Mouse (Mus musculus) CD4-positive naive resting alpha-beta T cell, adult 57 days (primary cell): ENCODE data around the gene 1700020D05Rik. TPM values are rescaled to one million over a fixed set of nuclear protein-coding genes. Genes with fewer than 3 reads are reported as not detected.

ENCODE experiments used
- total RNA-seq: library from RNA; stranded (reverse); gene quantifications from one replicate; pipeline ENCODE4 v1.2.4, GENCODE M21; 2023

Gene 1700020D05Rik
- total RNA-seq, result 1.4 TPM

DNA sequence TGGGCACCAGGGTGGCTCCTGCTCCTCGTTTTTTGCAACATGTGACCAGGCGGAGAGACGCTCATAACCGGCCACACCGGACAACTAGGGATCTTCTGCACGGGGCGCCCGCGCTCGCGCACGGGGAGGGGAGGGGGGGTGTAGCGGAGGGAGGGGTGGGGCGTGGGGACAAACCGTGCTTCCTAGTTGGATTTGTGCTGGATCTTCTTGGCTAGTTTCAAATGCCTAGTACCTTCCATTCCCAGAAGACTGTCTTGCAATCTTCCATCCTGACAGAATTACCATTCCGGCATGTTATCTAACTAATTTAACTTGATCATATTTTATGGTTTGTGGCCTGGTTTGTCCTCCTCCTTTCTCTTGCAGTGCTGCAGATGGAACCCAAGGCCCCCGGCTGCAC, at the start of gene 1700020D05Rik:
Gene 1700020D05Rik (minus strand): TSS at position 101 of the 400 bp plus-strand sequence.

DNA sequence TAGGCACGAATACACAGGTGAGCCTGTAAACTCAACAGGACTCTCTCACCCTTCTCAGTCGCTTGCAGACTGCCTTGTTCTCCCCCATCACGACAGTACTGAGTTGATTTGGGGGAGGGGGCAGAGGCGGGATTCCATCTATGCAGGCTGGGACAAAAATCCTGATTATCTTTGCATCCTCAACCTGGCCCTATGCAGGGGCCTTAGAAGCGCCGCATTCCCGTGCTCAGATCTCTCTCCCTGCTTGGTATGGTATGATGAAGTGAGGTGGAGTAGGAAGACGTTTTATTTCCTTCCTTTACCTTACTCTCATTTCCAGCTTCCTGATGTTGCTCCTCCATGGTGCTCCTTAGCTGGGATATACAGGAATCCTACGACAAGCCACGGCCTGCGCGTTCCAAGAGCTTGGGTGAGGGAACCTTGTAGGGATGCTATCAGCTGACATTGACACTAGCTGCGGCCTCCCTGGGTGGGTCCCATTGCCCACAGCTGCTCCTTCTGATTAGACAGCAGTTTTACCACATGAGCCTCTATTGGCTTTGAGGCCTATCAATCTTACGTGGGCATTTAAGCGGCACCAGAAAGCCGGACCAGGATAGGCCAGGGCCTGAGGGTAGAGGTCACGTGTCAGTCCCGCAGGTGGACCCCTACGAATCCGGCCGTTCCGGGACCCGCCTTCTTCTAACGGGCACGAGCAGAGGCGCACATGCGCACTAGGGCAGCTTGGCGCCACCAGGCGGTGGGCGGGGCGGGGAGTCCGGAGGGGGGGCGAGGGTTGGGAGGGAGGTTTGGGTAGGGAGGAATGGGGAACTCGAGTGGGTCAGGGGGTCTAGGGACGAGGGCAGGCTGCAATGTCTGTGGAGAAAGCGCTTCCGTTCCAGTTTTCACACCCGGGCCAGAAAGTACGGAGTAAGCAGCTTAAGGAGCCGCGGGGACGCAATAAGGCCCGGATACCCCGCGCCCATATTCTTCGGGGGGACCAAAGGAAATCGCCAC, 6.7 kb upstream of the 1700020D05Rik start, which contains the start of gene Snx32:
Gene Snx32 (minus strand): TSS at position 508 of the 996 bp plus-strand sequence.

GRCm38 (mm10) chr19:5490313-5490897, 13.2 kb downstream of the 1700020D05Rik start, which contains the start of gene Cfl1:
Cfl1 (plus strand) TSS chr19:5490455.

DNA sequence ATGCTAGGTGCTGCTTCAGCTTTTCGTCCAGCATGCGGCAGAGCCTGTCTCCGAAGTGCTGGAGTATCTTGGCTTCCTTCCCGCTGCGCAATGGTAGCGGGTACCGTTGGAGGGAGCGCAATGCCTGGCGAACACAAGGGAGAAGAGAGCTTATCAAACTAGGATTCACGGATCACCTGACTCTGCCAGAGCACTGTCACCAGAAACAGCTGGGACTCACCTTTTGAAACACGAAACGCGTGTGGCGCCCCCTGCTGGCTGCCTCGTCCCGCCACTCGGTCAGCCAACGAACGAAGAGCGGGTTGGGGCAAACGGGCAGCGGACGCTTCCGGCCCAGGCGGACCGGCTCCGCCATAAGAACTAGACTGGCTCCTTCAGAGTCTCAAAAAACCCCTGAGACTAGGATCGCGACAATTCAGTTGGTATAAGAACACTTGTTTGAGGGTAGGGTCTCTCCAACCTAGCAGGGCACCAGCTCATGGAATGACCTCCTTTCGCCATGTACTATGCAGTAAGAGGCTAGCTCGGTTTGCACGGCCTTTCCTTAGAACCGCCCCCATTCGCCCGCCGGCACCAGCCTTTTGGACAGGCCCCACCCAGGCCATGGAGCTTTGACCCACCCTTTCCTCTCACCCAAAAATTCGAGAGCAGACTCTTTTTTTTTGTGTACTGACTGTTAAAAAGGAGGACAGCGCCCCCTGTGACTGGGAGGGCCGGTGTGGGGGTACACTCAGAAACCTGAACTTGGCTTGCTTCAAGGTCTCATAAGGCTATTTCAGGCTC, 15.6 kb downstream of the 1700020D05Rik start, which contains the start of gene Mus81:
Gene Mus81 (minus strand): TSS at position 635 of the 783 bp plus-strand sequence.

DNA sequence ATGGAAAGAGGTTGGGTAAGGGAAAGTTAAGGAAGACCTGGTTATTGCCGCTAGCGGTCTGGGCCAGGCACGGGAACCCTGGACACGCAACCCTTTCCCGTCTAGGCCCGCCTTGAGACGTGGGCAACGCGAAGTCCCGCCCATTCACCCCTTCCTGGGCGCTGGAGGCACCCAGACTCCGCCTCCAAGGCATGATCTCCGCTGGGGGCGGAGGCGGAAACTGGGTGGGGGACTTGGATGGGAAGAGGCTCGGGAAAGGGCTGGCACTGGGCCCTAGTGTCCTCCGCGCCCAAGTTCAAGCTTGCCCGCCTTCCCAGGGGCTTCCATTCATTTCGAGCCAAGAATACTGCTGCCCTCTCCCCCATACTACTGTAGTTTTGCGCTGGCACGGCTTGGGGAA, 29.9 kb downstream of the 1700020D05Rik start, which contains the start of gene Efemp2:
Gene Efemp2 (plus strand): TSS at position 235 of the 400 bp plus-strand sequence.

GRCm38 (mm10) chr19:5468374-5468773, 35.2 kb downstream of the 1700020D05Rik start, which contains the start of gene Ctsw:
Ctsw (minus strand) TSS chr19:5468507.

DNA sequence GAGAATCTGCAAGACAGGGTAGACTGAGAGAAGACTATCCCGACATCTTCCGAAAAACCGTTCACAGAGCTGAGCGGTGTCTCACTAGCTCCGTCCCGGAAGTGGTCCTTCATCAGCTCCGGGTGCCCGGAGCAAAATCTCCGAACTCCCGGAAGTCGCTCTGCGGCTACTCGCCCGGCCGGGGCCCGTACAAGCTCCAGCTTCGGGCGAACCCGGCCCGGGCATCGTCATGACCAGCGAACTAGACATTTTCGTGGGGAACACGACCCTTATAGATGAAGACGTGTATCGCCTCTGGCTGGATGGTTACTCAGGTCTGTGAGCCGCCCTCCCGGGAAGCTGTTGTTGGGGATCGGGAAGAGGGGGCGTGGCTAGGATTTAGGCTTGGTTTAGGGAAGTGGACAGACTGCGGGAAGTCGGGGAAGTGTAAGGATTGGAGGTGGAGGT, 43.1 kb downstream of the 1700020D05Rik start, which contains the start of gene Fibp:
Gene Fibp (plus strand): TSS at position 151 of the 447 bp plus-strand sequence.

GRCm38 (mm10) chr19:5457746-5458442, 45.7 kb downstream of the 1700020D05Rik start, which contains the start of gene Ccdc85b:
Ccdc85b (minus strand) TSS chr19:5457894.

Other genes with a start within 250 kb of the 1700020D05Rik start
- 132 TPM for gene Pacs1, start 230.7 kb downstream of the 1700020D05Rik start, total RNA-seq
- 247 TPM for gene Sf3b2, start 208.3 kb downstream of the 1700020D05Rik start, total RNA-seq
- not detected for gene Gal3st3, start 205.5 kb downstream of the 1700020D05Rik start, total RNA-seq
- gene Catsper1, start 168.0 kb downstream of the 1700020D05Rik start, total RNA-seq, result not detected
- gene Cst6, start 154.2 kb downstream of the 1700020D05Rik start, total RNA-seq, result not detected
- 41.9 TPM for gene Eif1ad, start 137.0 kb downstream of the 1700020D05Rik start, total RNA-seq
- 106 TPM for gene Banf1, start 136.6 kb downstream of the 1700020D05Rik start, total RNA-seq
- gene Sart1, start 115.1 kb downstream of the 1700020D05Rik start, total RNA-seq, result 200 TPM
- 1.4 TPM for gene Tsga10ip, start 101.3 kb downstream of the 1700020D05Rik start, total RNA-seq
- 174 TPM for gene Drap1, start 78.8 kb downstream of the 1700020D05Rik start, total RNA-seq
- gene AI837181, start 78.6 kb downstream of the 1700020D05Rik start, total RNA-seq, result 61.4 TPM
- 0.71 TPM for gene Fosl1, start 56.2 kb downstream of the 1700020D05Rik start, total RNA-seq
- 7.5 TPM for gene Ccdc85b, start 45.9 kb downstream of the 1700020D05Rik start, total RNA-seq
- 76.3 TPM for gene Fibp, start 43.2 kb downstream of the 1700020D05Rik start, total RNA-seq
- 54.6 TPM for gene Ctsw, start 35.3 kb downstream of the 1700020D05Rik start, total RNA-seq
- gene Efemp2, start 29.8 kb downstream of the 1700020D05Rik start, total RNA-seq, result 1.6 TPM
- 47.9 TPM for gene Mus81, start 15.4 kb downstream of the 1700020D05Rik start, total RNA-seq
- 1,409 TPM for gene Cfl1, start 13.3 kb downstream of the 1700020D05Rik start, total RNA-seq
- gene Snx32, start 6.8 kb upstream of the 1700020D05Rik start, total RNA-seq, result 6.6 TPM
- gene Ovol1, start 56.9 kb upstream of the 1700020D05Rik start, total RNA-seq, result not detected
- 24.4 TPM for gene Ap5b1, start 64.2 kb upstream of the 1700020D05Rik start, total RNA-seq
- gene Rnaseh2c, start 98.1 kb upstream of the 1700020D05Rik start, total RNA-seq, result 97.8 TPM
- 120 TPM for gene Kat5, start 106.5 kb upstream of the 1700020D05Rik start, total RNA-seq
- 154 TPM for gene Rela, start 133.7 kb upstream of the 1700020D05Rik start, total RNA-seq
- 202 TPM for gene Sipa1, start 159.9 kb upstream of the 1700020D05Rik start, total RNA-seq
- 51.2 TPM for gene Map3k11, start 185.0 kb upstream of the 1700020D05Rik start, total RNA-seq
- gene Pcnx3, start 185.1 kb upstream of the 1700020D05Rik start, total RNA-seq, result 191 TPM
- not detected for gene Kcnk7, start 200.6 kb upstream of the 1700020D05Rik start, total RNA-seq
- 25.5 TPM for gene Ehbp1l1, start 222.5 kb upstream of the 1700020D05Rik start, total RNA-seq
- gene Fam89b, start 225.9 kb upstream of the 1700020D05Rik start, total RNA-seq, result 33.6 TPM
- gene Ltbp3, start 237.1 kb upstream of the 1700020D05Rik start, total RNA-seq, result 2.5 TPM